Mouse (Mus musculus): Measurements from ENCODE around the gene Mier2. TPM values are rescaled to one million over a fixed set of nuclear protein-coding genes. Genes with fewer than 3 reads are reported as not detected.

Mier2 gene
- total RNA-seq (2023), result 10 to 100 TPM; 22.1 to 22.8 TPM

DNA sequence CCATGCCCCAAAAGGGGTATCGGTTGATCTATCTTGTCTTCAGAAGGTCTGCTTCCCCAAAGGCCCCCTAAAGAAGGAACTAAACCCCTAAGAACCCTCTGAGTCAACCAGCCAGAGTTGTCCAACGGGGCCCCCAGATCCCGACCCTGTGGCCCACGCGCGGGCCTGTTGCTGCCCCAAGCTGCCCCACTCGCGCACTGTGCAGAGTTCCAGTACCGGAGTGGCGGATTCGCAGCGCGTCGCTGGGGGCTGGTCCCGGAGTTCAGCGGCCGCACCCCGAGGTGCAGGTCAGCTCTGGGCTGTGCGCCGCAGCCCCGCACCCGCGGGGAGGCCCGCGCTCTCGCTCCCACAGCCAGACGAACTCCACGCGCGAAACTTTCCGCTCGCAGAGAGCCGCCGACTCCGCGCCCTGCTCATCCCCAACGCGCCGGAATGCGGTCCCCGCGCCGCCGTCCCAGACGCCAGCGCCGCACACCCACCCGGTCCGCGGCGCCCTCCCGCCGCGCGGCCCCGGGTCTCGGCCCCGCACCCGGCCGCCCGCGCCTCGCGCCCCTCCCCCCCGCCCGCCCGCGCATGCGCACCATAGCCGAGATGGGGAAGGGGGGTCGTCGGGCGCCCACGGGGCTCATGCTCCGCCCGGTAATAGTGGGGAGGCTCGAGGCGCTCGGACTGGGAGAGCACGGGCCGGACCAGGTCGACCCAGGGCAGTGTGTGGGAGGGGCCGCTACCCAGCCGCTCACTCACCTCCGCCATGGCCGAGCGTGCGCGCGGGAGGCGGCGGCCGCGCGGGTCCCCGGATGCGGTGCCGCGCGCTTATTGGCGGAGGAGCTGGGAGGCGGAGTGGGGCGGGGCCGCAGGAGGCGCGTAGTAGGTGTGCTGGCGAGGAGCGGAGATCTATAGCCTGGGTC lies at the start of gene Mier2:
Gene Mier2, minus strand, starts transcription at position 870 of the 908 bp plus-strand sequence.

DNA sequence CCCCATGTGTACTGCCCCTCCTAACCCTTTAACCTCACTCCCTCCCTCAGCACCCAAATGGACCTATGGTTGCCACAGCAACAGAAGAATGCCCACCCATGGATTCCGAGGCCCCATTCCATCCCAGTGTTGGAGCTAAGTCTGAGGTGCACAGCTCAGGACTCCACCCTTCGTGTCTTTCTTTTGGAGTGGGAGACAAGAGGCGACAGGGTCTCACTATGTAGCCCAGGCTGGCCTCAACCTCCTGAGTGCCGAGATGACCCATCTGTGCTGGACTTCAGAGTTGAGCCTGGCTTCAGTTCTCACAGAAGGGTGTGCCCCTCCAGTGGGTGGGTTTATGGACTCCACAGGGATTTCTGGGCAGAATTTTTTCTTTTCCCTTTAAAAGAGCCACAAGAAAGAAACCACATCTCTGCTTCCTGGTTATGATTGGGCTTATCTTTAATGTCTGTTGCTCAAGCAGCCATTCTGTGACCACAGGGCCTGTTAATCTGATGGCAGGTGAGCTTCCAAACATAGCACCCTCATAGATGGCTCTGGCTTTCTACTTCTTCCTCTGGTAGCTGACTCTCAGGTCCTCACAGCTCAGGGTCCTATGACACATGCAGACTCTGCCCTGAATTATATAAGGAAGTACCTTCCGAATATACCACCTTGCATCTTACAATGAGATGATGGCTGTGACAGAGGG lies 32.2 kb upstream of the Mier2 start, which contains the start of gene Theg:
Gene Theg, minus strand, starts transcription at position 271 of the 691 bp plus-strand sequence.

DNA sequence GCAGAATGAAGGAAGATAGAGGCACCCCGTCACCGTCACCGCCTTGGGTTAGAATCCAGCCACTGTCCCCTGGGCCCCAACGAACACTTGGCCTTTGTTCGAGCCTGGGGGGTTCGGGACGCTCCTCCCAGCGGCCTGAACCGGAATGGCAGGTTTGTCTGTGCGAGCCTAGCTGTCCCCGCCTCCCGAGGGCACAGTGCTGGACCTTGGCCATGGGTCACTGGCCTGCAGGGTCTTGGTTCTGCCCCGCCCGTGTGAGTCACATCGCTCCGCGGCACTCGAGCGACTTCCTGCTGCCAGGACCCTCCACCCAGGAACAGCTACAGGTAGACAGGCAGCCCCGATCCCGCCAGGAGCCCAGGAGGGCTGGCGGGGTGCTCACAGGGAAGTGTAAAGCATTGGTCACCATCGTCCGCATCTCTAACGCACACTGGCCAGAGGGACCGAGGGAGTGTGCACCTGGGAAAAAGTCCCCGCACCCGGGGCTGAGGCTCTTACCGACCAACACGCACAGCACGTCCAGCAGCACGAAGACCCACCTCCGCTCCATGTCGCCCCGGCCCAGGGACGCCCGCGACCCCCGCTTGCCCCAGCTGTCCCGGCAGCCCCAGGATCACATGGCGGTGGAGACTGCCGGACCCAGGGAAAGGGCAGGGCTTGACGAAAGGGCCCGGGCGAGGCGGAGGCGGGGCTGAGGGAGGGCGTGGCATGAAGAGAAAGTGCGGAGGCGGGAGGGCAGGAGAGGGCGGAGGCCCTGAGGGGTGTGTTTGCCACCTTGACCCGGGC lies 21.7 kb downstream of the Mier2 start, which contains the start of gene Plpp2:
Gene Plpp2, minus strand, starts transcription at position 671 of the 786 bp plus-strand sequence.

Other genes starting within 250 kb of the Mier2 start
- gene Vmn2r82, start 198.7 kb downstream of the Mier2 start, total RNA-seq (2023), result not detected
- gene Vmn2r83, start 86.5 kb downstream of the Mier2 start, total RNA-seq (2023), result not detected
- 10 to 100 TPM; 11.0 to 14.6 TPM for gene Plpp2, start 21.4 kb downstream of the Mier2 start, total RNA-seq (2023)
- not detected for gene Theg, start 32.1 kb upstream of the Mier2 start, total RNA-seq (2023)
- not detected for gene C2cd4c, start 58.8 kb upstream of the Mier2 start, total RNA-seq (2023)
- not detected for gene Shc2, start 82.7 kb upstream of the Mier2 start, total RNA-seq (2023)
- gene Odf3l2, start 90.5 kb upstream of the Mier2 start, total RNA-seq (2023), result not detected
- not detected for gene Madcam1, start 109.4 kb upstream of the Mier2 start, total RNA-seq (2023)
- gene Tpgs1, start 114.2 kb upstream of the Mier2 start, total RNA-seq (2023), result 10 to 100 TPM; 29.6 to 35.8 TPM
- gene Cdc34, start 127.0 kb upstream of the Mier2 start, total RNA-seq (2023), result 10 to 100 TPM; 64.7 to 68.6 TPM
- 1 to 10 TPM; 2.3 to 2.7 TPM for gene Gzmm, start 133.8 kb upstream of the Mier2 start, total RNA-seq (2023)
- gene Bsg, start 149.3 kb upstream of the Mier2 start, total RNA-seq (2023), result 100 to 1,000 TPM; 153 to 156 TPM
- under 1 TPM in 1 of 2 experiments, not detected in 1; 0.16 TPM for gene Hcn2, start 161.4 kb upstream of the Mier2 start, total RNA-seq (2023)
- gene Polrmt, start 191.4 kb upstream of the Mier2 start, total RNA-seq (2023), result 10 to 100 TPM; 29.0 to 32.2 TPM
- not detected for gene Fgf22, start 199.9 kb upstream of the Mier2 start, total RNA-seq (2023)
- 10 to 100 TPM; 42.3 to 43.1 TPM for gene Rnf126, start 211.8 kb upstream of the Mier2 start, total RNA-seq (2023)
- 1 to 10 TPM; 1.2 to 2.2 TPM for gene Fstl3, start 222.1 kb upstream of the Mier2 start, total RNA-seq (2023)
- not detected for gene Prss57, start 235.8 kb upstream of the Mier2 start, total RNA-seq (2023)
- gene Palm, start 238.4 kb upstream of the Mier2 start, total RNA-seq (2023), result 10 to 100 TPM; 70.2 to 73.6 TPM